Mouse (Mus musculus): ENCODE measurements around the gene Tbcc. TPM values are rescaled to one million over a fixed set of nuclear protein-coding genes. Genes with fewer than 3 reads are reported as not detected.
"Not testable (repeated sequence)": the region's sequence is repeated elsewhere in the genome, so short reads cannot be mapped to it uniquely, and the experiment has no call there.

Tbcc gene
- total RNA-seq (2021), result 10 to 100 TPM; 12.9 to 14.5 TPM
- long read RNA-seq, experiment 1, transcript Tbcc-201 (1 exons, 1,164 nt), result major isoform, 44 of 44 reads
- long read RNA-seq, experiment 1, partial matches to known transcripts, result 0 of 44 reads
- long read RNA-seq, experiment 1, other reads (novel, unspliced or antisense), result 0 of 44 reads
- long read RNA-seq, experiment 2, transcript Tbcc-201 (1 exons, 1,164 nt), result major isoform, 57 of 59 reads
- long read RNA-seq, experiment 2, partial matches to known transcripts, result 0 of 59 reads
- long read RNA-seq, experiment 2, other reads (novel, unspliced or antisense), result 2 of 59 reads

DNA sequence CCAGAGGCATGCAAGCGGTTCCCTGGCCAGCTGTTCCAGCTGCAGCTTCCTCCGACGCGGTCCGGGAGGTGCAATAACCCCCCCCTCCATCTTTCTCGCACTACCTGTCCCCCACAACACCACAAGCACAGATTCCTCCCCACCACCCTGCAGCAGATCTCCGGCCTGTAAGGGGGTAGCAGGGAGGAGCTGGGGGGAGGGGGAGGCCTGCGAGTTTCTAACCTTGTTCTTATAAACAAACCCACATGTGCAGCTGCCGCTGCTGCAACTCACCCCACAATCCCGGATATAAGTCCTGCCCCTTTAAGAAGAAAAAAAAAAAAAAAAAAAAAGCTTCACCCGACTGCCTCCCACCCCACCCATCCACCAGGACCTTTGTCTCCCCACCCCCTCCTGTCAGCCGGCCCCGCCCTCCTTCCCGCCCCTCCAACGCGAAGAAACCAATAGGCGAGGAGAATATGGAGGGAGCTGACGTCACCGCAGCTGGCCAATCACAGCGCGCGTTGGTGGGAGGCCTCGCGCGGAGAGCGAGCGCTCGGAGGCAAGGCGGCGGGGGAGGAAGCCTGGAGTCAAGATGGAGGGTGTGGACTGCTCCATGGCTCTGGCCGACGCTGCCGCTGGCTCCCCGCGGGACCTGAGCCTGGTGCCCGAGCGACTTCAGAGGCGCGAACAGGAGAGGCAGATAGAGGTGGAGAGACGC lies at the start of gene Tbcc:
TSS of gene Tbcc (plus strand) at position 569 of the 700 bp plus-strand sequence.
- DNase-seq, result peak; percentile 97
- intact Hi-C loops (cut with DNase I; ENCODE audit: low total_unique reads), result no loop called here

DNA sequence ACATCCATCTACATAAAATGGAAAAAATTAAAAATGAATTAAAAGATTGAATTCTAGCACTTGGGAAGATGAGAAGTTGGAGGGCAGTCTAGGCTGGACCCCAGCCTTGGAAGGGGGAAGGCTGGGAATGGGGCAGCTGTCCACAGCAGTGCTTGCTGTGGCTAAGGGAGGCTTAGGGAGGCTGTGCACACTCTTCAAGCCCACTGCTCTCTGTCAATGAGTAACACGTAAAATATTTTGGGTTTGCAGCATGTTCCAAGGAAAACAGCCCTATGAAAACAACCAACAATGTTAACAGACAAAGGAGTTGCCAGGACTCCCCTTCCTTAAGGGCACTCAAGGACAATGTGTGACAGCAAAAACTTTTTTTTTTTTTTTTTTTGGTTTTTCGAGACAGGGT lies 47.5 kb upstream of the Tbcc start:
- no peak for DNase-seq
- intact Hi-C loops (cut with DNase I; ENCODE audit: low total_unique reads), result no loop called here

- no peak for DNase-seq
- intact Hi-C loops (cut with DNase I; ENCODE audit: low total_unique reads), result no loop called here
Measured at GRCm38 (mm10) chr17:46843716-46844115, 46.8 kb upstream of the Tbcc start.

DNA sequence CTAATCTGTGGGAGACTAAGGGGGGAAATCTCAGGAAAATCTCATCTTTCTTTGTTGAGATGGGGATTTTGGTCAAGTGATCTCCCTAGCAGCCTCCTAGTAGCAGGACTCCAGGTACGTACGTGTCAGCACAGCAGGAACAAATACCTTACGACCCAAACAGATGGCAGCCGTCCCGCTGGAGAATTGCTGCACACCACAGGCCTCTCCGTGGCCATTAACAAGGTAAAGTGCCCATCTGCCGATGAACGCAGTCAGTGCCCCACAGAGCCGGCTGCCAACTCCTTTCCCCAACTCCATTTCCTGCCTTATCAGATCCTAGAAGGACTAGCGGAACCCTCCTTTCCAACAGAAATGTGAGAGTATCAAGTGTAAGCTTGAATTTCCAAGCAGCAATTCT lies 45.7 kb upstream of the Tbcc start:
- intact Hi-C loops (cut with DNase I; ENCODE audit: low total_unique reads), result no loop called here
- no peak for DNase-seq

DNA sequence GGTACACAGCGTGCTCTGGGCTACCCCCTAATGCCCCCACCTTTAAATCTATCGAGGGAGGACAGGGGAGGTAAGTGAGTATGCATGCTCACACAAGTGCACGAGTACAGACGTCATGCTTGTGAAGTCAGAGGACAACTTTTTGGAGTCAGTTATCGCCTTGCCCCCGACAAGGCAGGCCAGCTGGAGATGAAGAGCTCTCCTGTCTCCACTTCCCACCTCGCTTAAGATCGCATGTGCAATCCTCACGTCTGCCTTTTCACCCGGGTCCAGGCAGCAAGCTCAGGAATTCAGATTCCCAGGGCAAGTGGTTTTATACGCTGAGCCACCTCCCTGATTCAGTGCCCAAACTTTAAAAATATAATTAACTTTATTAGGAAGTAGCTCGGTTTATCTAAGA lies 45.2 kb upstream of the Tbcc start:
- intact Hi-C loops (cut with DNase I; ENCODE audit: low total_unique reads), result no loop called here

GRCm38 (mm10) chr17:46846573-46846972 lies 43.9 kb upstream of the Tbcc start:
- intact Hi-C loops (cut with DNase I; ENCODE audit: low total_unique reads), result not testable (repeated sequence)

More for the DNA sequence above, 45.2 kb upstream of the Tbcc start:
- no peak for DNase-seq

DNA sequence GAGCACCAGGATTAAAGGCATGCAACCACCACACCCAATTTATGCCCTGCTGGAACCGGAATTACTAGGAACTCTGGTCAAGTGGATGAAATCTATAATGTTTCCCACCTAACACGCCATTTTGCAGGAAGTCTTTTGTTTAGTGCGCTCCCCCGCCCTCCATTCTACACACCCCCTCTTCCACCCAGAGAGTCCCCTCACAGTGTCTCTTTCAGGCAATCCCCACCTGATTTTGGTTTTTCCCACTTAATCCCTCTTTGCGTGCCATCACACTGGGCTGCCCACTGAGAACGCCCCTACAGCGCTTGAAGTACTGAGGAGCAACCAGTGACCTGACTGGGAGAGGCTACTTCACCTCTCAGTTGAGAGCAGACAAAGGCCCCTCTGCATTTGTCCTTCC lies 43.3 kb upstream of the Tbcc start:
- DNase-seq, result no peak
- intact Hi-C loops (cut with DNase I; ENCODE audit: low total_unique reads), result no loop called here

More at GRCm38 (mm10) chr17:46846573-46846972, 43.9 kb upstream of the Tbcc start:
- not testable (repeated sequence) for DNase-seq

DNA sequence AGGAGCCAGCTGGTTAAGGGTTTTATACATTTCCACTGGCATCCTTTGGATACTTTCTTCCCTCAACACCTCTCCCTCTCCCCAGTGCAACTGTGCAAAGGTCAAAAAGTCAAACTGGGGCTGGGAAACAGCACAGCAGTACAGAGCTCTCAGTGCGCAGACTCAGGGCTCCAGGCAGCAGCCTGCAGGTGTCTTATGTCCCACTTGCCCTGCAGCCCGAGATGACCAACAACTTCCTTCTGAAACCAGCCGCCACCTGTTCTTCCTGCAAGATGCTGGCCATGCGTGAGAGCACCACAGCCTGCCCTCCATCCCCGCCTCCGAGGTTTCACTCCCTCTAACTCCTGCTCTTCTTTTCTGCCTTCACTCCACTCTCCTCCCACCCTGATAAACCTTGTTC lies 37.8 kb upstream of the Tbcc start:
- DNase-seq, result peak; percentile 12
- intact Hi-C loops (cut with DNase I; ENCODE audit: low total_unique reads), result no loop called here

GRCm38 (mm10) chr17:46853281-46853680 lies 37.2 kb upstream of the Tbcc start:
- intact Hi-C loops (cut with DNase I; ENCODE audit: low total_unique reads), result no loop called here
- DNase-seq, result peak; percentile 78

- no peak for DNase-seq
- intact Hi-C loops (cut with DNase I; ENCODE audit: low total_unique reads), result no loop called here
Measured at GRCm38 (mm10) chr17:46854096-46854495, 36.4 kb upstream of the Tbcc start.

GRCm38 (mm10) chr17:46854640-46855110 lies 35.8 kb upstream of the Tbcc start:
- intact Hi-C loops (cut with DNase I; ENCODE audit: low total_unique reads), result no loop called here
- peak; percentile 17 for DNase-seq

GRCm38 (mm10) chr17:46855328-46856106 lies 35.0 kb upstream of the Tbcc start:
- DNase-seq, result no peak
- intact Hi-C loops (cut with DNase I; ENCODE audit: low total_unique reads), result no loop called here

- DNase-seq, result no peak
- intact Hi-C loops (cut with DNase I; ENCODE audit: low total_unique reads), result no loop called here
Measured at GRCm38 (mm10) chr17:46856107-46856388, 34.4 kb upstream of the Tbcc start.

GRCm38 (mm10) chr17:46856471-46857360 lies 33.8 kb upstream of the Tbcc start:
- peak; percentile 86 for DNase-seq

DNA sequence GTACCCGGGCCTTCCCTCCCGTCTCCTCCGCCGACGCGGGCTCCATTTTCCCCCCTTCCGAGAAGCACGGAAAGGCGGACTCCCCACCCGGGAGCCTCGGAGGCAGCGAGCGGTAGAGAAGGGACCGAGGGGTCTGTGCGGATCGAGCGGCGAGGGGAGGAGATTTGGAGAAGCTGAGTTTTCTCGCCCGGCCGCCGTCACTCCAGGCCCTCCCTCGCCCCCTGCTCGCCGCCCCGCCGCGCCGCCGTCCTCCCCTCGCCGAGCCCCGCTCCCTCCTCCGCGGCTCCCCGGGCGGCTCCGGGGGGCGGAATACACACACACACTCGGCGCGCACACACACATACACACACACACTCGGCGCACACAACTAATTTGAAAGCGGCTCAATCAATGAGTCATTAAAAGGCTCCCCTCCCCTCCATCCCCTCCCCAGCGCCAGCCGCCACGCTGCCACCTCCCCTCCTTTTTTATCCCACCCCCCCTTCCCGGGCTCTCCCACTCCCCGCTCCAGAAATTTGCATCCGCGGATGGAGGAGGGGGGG lies 33.1 kb upstream of the Tbcc start:
- intact Hi-C loops (cut with DNase I; ENCODE audit: low total_unique reads), result no loop called here
- peak; percentile 90 for DNase-seq

More at GRCm38 (mm10) chr17:46856471-46857360, 33.8 kb upstream of the Tbcc start:
- intact Hi-C loops (cut with DNase I; ENCODE audit: low total_unique reads), result no loop called here

- intact Hi-C loops (cut with DNase I; ENCODE audit: low total_unique reads), result no loop called here
Measured at GRCm38 (mm10) chr17:46857903-46858748, 32.4 kb upstream of the Tbcc start, which contains the start of gene Bicral. Gene Bicral, minus strand, starts transcription at chr17:46858482.

GRCm38 (mm10) chr17:46858749-46859444 lies 31.6 kb upstream of the Tbcc start:
- intact Hi-C loops (cut with DNase I; ENCODE audit: low total_unique reads), result no loop called here
- no peak for DNase-seq

More at GRCm38 (mm10) chr17:46857903-46858748, 32.4 kb upstream of the Tbcc start, which contains the start of gene Bicral:
- DNase-seq, result peak; percentile 72

Measured in gastrocnemius, postnatal 14 days (tissue).